Comparison of ENCODE assay signal across 8 mouse cellular contexts in genomic region chr10:75796731-75797516, GRCm38 (mm10). TPM values are rescaled to one million over a fixed set of nuclear protein-coding genes. Genes with fewer than 3 reads are reported as not detected.
DNase-seq lines count a peak whose midpoint lies in the region; ATAC-seq and TF ChIP-seq lines count a peak whose summit lies in the region.

No protein-coding gene starts in this region.

- no peak overlapping the region for H3K4me3 ChIP-seq in ES-Bruce4 (ENCODE audit: low read depth, low read length)
- H3K4me3 ChIP-seq in cortical plate, adult 2 months (ENCODE audit: insufficient read depth, low read length) = peak overlapping the region; percentile 45; the same call in 1 of the 2 replicates
- H3K4me3 ChIP-seq in intestine, postnatal 0 days (ENCODE audit: low read depth, low read length) = peak overlapping the region; percentile 49
- H3K4me3 ChIP-seq in lung, postnatal 0 days (ENCODE audit: low read depth, low read length) = peak overlapping the region; percentile 53

- H3K9me3 ChIP-seq in ES-Bruce4 (replicated peaks; ENCODE audit: control insufficient read depth, insufficient read depth, low read length, poor library complexity, severe bottlenecking) = no peaks in the 10 kb centered on the region
- no peaks in the 10 kb centered on the region for H3K9me3 ChIP-seq in intestine, postnatal 0 days (ENCODE audit: control insufficient read depth)
- no peaks in the 10 kb centered on the region for H3K9me3 ChIP-seq in lung, postnatal 0 days (ENCODE audit: low read length)

- TF ChIP-seq CTCF in ES-Bruce4 (IDR thresholded peaks at IDR 0.05; ENCODE audit: low read depth, low read length) = no peak
- no peak for TF ChIP-seq CTCF in cortical plate, adult 2 months (IDR thresholded peaks at IDR 0.05; ENCODE audit: extremely low read depth, insufficient read depth, low read length)
- no peak for TF ChIP-seq CTCF in intestine, postnatal 0 days (IDR thresholded peaks at IDR 0.05; ENCODE audit: low read depth)
- no peak for TF ChIP-seq CTCF in lung, postnatal 0 days (IDR thresholded peaks at IDR 0.05)

- TF ChIP-seq EP300 in ES-Bruce4 (IDR thresholded peaks at IDR 0.05; ENCODE audit: insufficient read depth, low read depth, low read length) = no peak
- no peak for TF ChIP-seq EP300 in lung, postnatal 0 days (IDR thresholded peaks at IDR 0.05)

- H3K4me1 ChIP-seq in ES-Bruce4 (ENCODE audit: control insufficient read depth, insufficient read depth, low read length) = no peaks in the 10 kb centered on the region
- no peaks in the 10 kb centered on the region for H3K4me1 ChIP-seq in cortical plate, adult 2 months (ENCODE audit: control insufficient read depth, insufficient read depth, low read length)
- peaks cover 5% of the 10 kb centered on the region; the same call in 1 of the 2 replicates for H3K4me1 ChIP-seq in intestine, postnatal 0 days (replicated peaks; ENCODE audit: control insufficient read depth, insufficient read depth, low read length)
- H3K4me1 ChIP-seq in lung, postnatal 0 days (ENCODE audit: insufficient read depth, low read depth, low read length) = peaks cover 10% of the 10 kb centered on the region; the same call in 1 of the 2 replicates

- TF ChIP-seq POLR2A in ES-Bruce4 (IDR thresholded peaks at IDR 0.05; ENCODE audit: insufficient read depth, low read length) = no peak
- no peak for TF ChIP-seq POLR2A in cortical plate, adult 2 months (IDR thresholded peaks at IDR 0.05; ENCODE audit: extremely low read depth, insufficient read depth, low read length)

- H3K36me3 ChIP-seq in ES-Bruce4 (ENCODE audit: control insufficient read depth, insufficient read depth, low read length, poor library complexity, severe bottlenecking) = no peaks in the 10 kb centered on the region
- H3K36me3 ChIP-seq in intestine, postnatal 0 days (ENCODE audit: control insufficient read depth, insufficient read depth) = no peaks in the 10 kb centered on the region
- H3K36me3 ChIP-seq in lung, postnatal 0 days (ENCODE audit: insufficient read depth, low read length) = no peaks in the 10 kb centered on the region

- peak; percentile 72 for DNase-seq in lung, postnatal 0 days (ENCODE audit: low spot score)
- no peak for DNase-seq in right cerebral cortex, postnatal 25 days
- no peak for DNase-seq in embryo, embryonic 10.5 days (ENCODE audit: low spot score)
- no peak for DNase-seq in layer of hippocampus, postnatal 36 days
- no peak for DNase-seq in frontal cortex, postnatal 25 days (ENCODE audit: low spot score in 2 of 2)

- H3K9ac ChIP-seq in ES-Bruce4 (ENCODE audit: low read depth, poor library complexity, severe bottlenecking) = peak overlapping the region; percentile 30
- H3K9ac ChIP-seq in intestine, postnatal 0 days (ENCODE audit: low read depth, low read length) = no peak overlapping the region; the same call in 1 of the 2 replicates
- H3K9ac ChIP-seq in lung, postnatal 0 days (replicated peaks; ENCODE audit: low read depth) = peak overlapping the region; percentile 37; the same call in 1 of the 2 replicates

- ATAC-seq in intestine, postnatal 0 days = no peak
- ATAC-seq in lung, postnatal 0 days = peak; percentile 57

- WGBS in intestine, postnatal 0 days = 55% methylated on average over 11 of the region's 11 CpGs
- 32% methylated on average over 11 of the region's 11 CpGs for WGBS in lung, postnatal 0 days

- H3K4me2 ChIP-seq in intestine, postnatal 0 days (replicated peaks; ENCODE audit: low read depth) = peak overlapping the region; percentile 93
- H3K4me2 ChIP-seq in lung, postnatal 0 days (replicated peaks; ENCODE audit: low read depth, low read length) = peak overlapping the region; percentile 67

- no peaks in the 10 kb centered on the region for H3K27me3 ChIP-seq in ES-Bruce4 (ENCODE audit: control insufficient read depth, insufficient read depth, low read length, poor library complexity, severe bottlenecking)
- H3K27me3 ChIP-seq in intestine, postnatal 0 days (replicated peaks; ENCODE audit: control insufficient read depth, insufficient read depth, low read length) = no peaks in the 10 kb centered on the region
- H3K27me3 ChIP-seq in lung, postnatal 0 days (replicated peaks; ENCODE audit: insufficient read depth, low read length) = no peaks in the 10 kb centered on the region

- H3K27ac ChIP-seq in ES-Bruce4 (ENCODE audit: insufficient read depth, low read length) = no peak overlapping the region
- H3K27ac ChIP-seq in cortical plate, adult 2 months (ENCODE audit: insufficient read depth, low read length) = no peak overlapping the region
- no peak overlapping the region for H3K27ac ChIP-seq in intestine, postnatal 0 days (ENCODE audit: low read depth, low read length)
- H3K27ac ChIP-seq in lung, postnatal 0 days (ENCODE audit: low read length) = 0 out of 2 replicates have a peak overlapping the region, but pooled peaks have one; percentile 28

RNA-seq across cellular contexts. Expression of gene Gstt1, which starts 1.5 kb away (rescaled TPM):
- 8.9 and 9.5 TPM in 2 replicates for polyA plus RNA-seq in ES-Bruce4 (2011; ENCODE audit: insufficient read depth, insufficient read length, low read depth, missing spikeins)
- polyA plus RNA-seq in cortical plate, adult 2 months (2012; rRNA removed) = 28.9 and 31.7 TPM in 2 replicates
- polyA plus RNA-seq in intestine, postnatal 0 days (2015; fragmentation: Nextera tagmentation; extraction: Ambion mirVana) = 11.6 and 14.4 TPM in 2 replicates
- 36.4 and 38.3 TPM in 2 replicates for polyA plus RNA-seq in lung, postnatal 0 days (2015; fragmentation: Nextera tagmentation; extraction: Ambion mirVana)
- total RNA-seq in layer of hippocampus, postnatal 36 days (2021) = 1 to 10 TPM; 4.6 to 6.1 TPM

RNA-seq across cellular contexts. Expression of gene Gstt3, which starts 15.7 kb away (rescaled TPM):
- polyA plus RNA-seq in ES-Bruce4 (2011; ENCODE audit: insufficient read depth, insufficient read length, low read depth, missing spikeins) = 9.7 and 11.6 TPM in 2 replicates
- 4.1 and 4.7 TPM in 2 replicates for polyA plus RNA-seq in cortical plate, adult 2 months (2012; rRNA removed)
- polyA plus RNA-seq in intestine, postnatal 0 days (2015; fragmentation: Nextera tagmentation; extraction: Ambion mirVana) = 47.7 and 51.5 TPM in 2 replicates
- polyA plus RNA-seq in lung, postnatal 0 days (2015; fragmentation: Nextera tagmentation; extraction: Ambion mirVana) = 56.6 and 58.9 TPM in 2 replicates
- total RNA-seq in layer of hippocampus, postnatal 36 days (2021) = 1 to 10 TPM; 1.4 to 3.2 TPM

RNA-seq across cellular contexts. Expression of gene Gm20441, which starts 16.2 kb away (rescaled TPM):
- polyA plus RNA-seq in ES-Bruce4 (2011; ENCODE audit: insufficient read depth, insufficient read length, low read depth, missing spikeins) = not detected in 2 replicates
- polyA plus RNA-seq in cortical plate, adult 2 months (2012; rRNA removed) = not detected in 2 replicates
- 0.42 and 0.76 TPM in 2 replicates for polyA plus RNA-seq in intestine, postnatal 0 days (2015; fragmentation: Nextera tagmentation; extraction: Ambion mirVana)
- polyA plus RNA-seq in lung, postnatal 0 days (2015; fragmentation: Nextera tagmentation; extraction: Ambion mirVana) = not detected in 2 replicates
- total RNA-seq in layer of hippocampus, postnatal 36 days (2021) = not detected

RNA-seq across cellular contexts. Expression of gene Ddt, which starts 23.7 kb away (rescaled TPM):
- polyA plus RNA-seq in ES-Bruce4 (2011; ENCODE audit: insufficient read depth, insufficient read length, low read depth, missing spikeins) = 99.5 and 108 TPM in 2 replicates
- polyA plus RNA-seq in cortical plate, adult 2 months (2012; rRNA removed) = 85.2 and 90.3 TPM in 2 replicates
- 122 and 129 TPM in 2 replicates for polyA plus RNA-seq in intestine, postnatal 0 days (2015; fragmentation: Nextera tagmentation; extraction: Ambion mirVana)
- 70.6 and 81.5 TPM in 2 replicates for polyA plus RNA-seq in lung, postnatal 0 days (2015; fragmentation: Nextera tagmentation; extraction: Ambion mirVana)
- total RNA-seq in layer of hippocampus, postnatal 36 days (2021) = 10 to 100 TPM; 44.0 to 48.5 TPM

RNA-seq across cellular contexts. Expression of gene Gstt4, which starts 25.4 kb away (rescaled TPM):
- polyA plus RNA-seq in ES-Bruce4 (2011; ENCODE audit: insufficient read depth, insufficient read length, low read depth, missing spikeins) = not detected in 2 replicates
- polyA plus RNA-seq in cortical plate, adult 2 months (2012; rRNA removed) = not detected in 2 replicates
- polyA plus RNA-seq in intestine, postnatal 0 days (2015; fragmentation: Nextera tagmentation; extraction: Ambion mirVana) = not detected in 2 replicates
- not detected in 2 replicates for polyA plus RNA-seq in lung, postnatal 0 days (2015; fragmentation: Nextera tagmentation; extraction: Ambion mirVana)
- total RNA-seq in layer of hippocampus, postnatal 36 days (2021) = not detected
